Mouse (Mus musculus): ENCODE measurements around the gene Mtfmt. TPM values are rescaled to one million over a fixed set of nuclear protein-coding genes. Genes with fewer than 3 reads are reported as not detected.

The Mtfmt gene
- total and polyA plus RNA-seq, 3 experiments: 18.1 to 26.3 (median 26.2) TPM

GRCm38 (mm10) chr9:65390752-65391612 lies 44.6 kb upstream of the Mtfmt start:
- TF ChIP-seq CHD2 (IDR thresholded peaks at IDR 0.05; ENCODE audit: low read length): no peak
- TF ChIP-seq ZMIZ1 (IDR thresholded peaks at IDR 0.05; ENCODE audit: low read depth, low read length): no peak
- no peak for TF ChIP-seq JUN (IDR thresholded peaks at IDR 0.05; ENCODE audit: insufficient read depth, low read depth, low read length)
- TF ChIP-seq ZC3H11A (IDR thresholded peaks at IDR 0.05; ENCODE audit: low read depth, low read length): no peak
- TF ChIP-seq ZNF384 (IDR thresholded peaks at IDR 0.05; ENCODE audit: low read depth, low read length): no peak
- TF ChIP-seq POLR2AphosphoS2 (IDR thresholded peaks at IDR 0.05; ENCODE audit: low read depth, low read length): no peak
- no peak for TF ChIP-seq CHD1 (IDR thresholded peaks at IDR 0.05; ENCODE audit: low read depth, low read length)
- TF ChIP-seq MYC (IDR thresholded peaks at IDR 0.05; ENCODE audit: low read depth, low read length): no peak
- no peak for TF ChIP-seq MXI1 (IDR thresholded peaks at IDR 0.05; ENCODE audit: low read depth, low read length)
- TF ChIP-seq USF2 (conservative IDR thresholded peaks at IDR 0.05; ENCODE audit: low read depth, low read length): no peak
- no peak overlapping the region for H3K4me3 ChIP-seq (replicated peaks in 1 of 3; ENCODE audit: low read depth in 2 of 3, low read length in 2 of 3, poor library complexity in 1 of 3)
- H3K27me3 ChIP-seq (replicated peaks): peaks cover 4% of the 10 kb centered on the region
- no peaks in the 10 kb centered on the region for H3K36me3 ChIP-seq (replicated peaks in 1 of 2; ENCODE audit: control insufficient read depth in 1 of 2, insufficient read depth in 1 of 2, low read length in 1 of 2)
- H3K9ac ChIP-seq (ENCODE audit: insufficient read depth, low read depth): no peak overlapping the region
- DNase-seq (ENCODE audit: extremely low read depth): no peak
- dilution Hi-C loops (cut with MboI; ENCODE audit: extremely low pct_ligation_motif_present, extremely low pct_unique_long_range_greater_than_20kb, low sequenced_read_pairs) (no loop called here), in situ Hi-C loops (cut with MboI; ENCODE audit: low pct_ligation_motif_present, low pct_unique_long_range_greater_than_20kb, low sequenced_read_pairs) (no loop called here)
- H3K79me2 ChIP-seq (replicated peaks; ENCODE audit: control insufficient read depth, extremely low read depth, insufficient read depth, poor library complexity, severe bottlenecking): no peaks in the 10 kb centered on the region
- H3K9me3 ChIP-seq (replicated peaks; ENCODE audit: low read length): peaks cover 4% of the 10 kb centered on the region
- H3K4me2 ChIP-seq (ENCODE audit: insufficient read depth, low read depth, poor library complexity, severe bottlenecking): no peak overlapping the region
- H3K27ac ChIP-seq (ENCODE audit: insufficient read depth, low read depth): no peak overlapping the region
- H3K4me1 ChIP-seq (ENCODE audit: control insufficient read depth in 1 of 2, insufficient read depth in 2 of 2): peaks cover 0 to 6% of the 10 kb centered on the region in 2 experiments; a peak in 2 of 4 replicates

GRCm38 (mm10) chr9:65391613-65391964 lies 44.0 kb upstream of the Mtfmt start, which contains the start of gene Kbtbd13:
Kbtbd13 (minus strand) TSS chr9:65391652.
- Histone ChIP-seq H3K27me3 (replicated peaks) (peaks cover 4% of the 10 kb centered on the region), H3K9me3 (replicated peaks; ENCODE audit: low read length) (peaks cover 4% of the 10 kb centered on the region), H3K79me2 (replicated peaks; ENCODE audit: control insufficient read depth, extremely low read depth, insufficient read depth, poor library complexity, severe bottlenecking) (no peaks in the 10 kb centered on the region), H3K4me3 (replicated peaks in 1 of 3; ENCODE audit: low read depth in 2 of 3, low read length in 2 of 3, poor library complexity in 1 of 3) (no peak within 1 kb of the TSS), H3K4me2 (ENCODE audit: insufficient read depth, low read depth, poor library complexity, severe bottlenecking) (no peak within 1 kb of the TSS), H3K36me3 (replicated peaks in 1 of 2; ENCODE audit: control insufficient read depth in 1 of 2, insufficient read depth in 1 of 2, low read length in 1 of 2) (no peaks in the 10 kb centered on the region), H3K4me1 (ENCODE audit: control insufficient read depth in 1 of 2, insufficient read depth in 2 of 2) (peaks cover 0 to 6% of the 10 kb centered on the region in 2 experiments; a peak in 2 of 4 replicates), H3K9ac (ENCODE audit: insufficient read depth, low read depth) (no peak within 1 kb of the TSS), H3K27ac (ENCODE audit: insufficient read depth, low read depth) (no peak within 1 kb of the TSS)
- DNase-seq (ENCODE audit: extremely low read depth): no peak
- no peak for TF ChIP-seq USF1 (IDR thresholded peaks at IDR 0.05; ENCODE audit: low read depth, low read length)
- no peak for TF ChIP-seq NRF1 (IDR thresholded peaks at IDR 0.05; ENCODE audit: low read depth, low read length)
- no peak for TF ChIP-seq KAT2A (IDR thresholded peaks at IDR 0.05; ENCODE audit: insufficient replicate concordance, low read length)
- no peak for TF ChIP-seq JUN (IDR thresholded peaks at IDR 0.05; ENCODE audit: insufficient read depth, low read depth, low read length)
- TF ChIP-seq USF2 (conservative IDR thresholded peaks at IDR 0.05; ENCODE audit: low read depth, low read length): no peak
- TF ChIP-seq ETS1 (conservative IDR thresholded peaks at IDR 0.05; ENCODE audit: low read depth, low read length): no peak
- TF ChIP-seq UBTF (IDR thresholded peaks at IDR 0.05; ENCODE audit: low read depth, low read length): no peak
- no peak for TF ChIP-seq E2F4 (IDR thresholded peaks at IDR 0.05; ENCODE audit: insufficient replicate concordance, low read depth, low read length)
- no peak for TF ChIP-seq BHLHE40 (IDR thresholded peaks at IDR 0.05; ENCODE audit: low read depth, low read length)
- in situ Hi-C loops (cut with MboI; ENCODE audit: low pct_ligation_motif_present, low pct_unique_long_range_greater_than_20kb, low sequenced_read_pairs): no loop called here
- dilution Hi-C loops (cut with MboI; ENCODE audit: extremely low pct_ligation_motif_present, extremely low pct_unique_long_range_greater_than_20kb, low sequenced_read_pairs): no loop called here

All from CH12.LX (cell line).